Mouse (Mus musculus): Measurements from ENCODE around the gene Fmo6. TPM values are rescaled to one million over a fixed set of nuclear protein-coding genes. Genes with fewer than 3 reads are reported as not detected.

The Fmo6 gene
- polyA plus RNA-seq, 1 experiment from 2014 or later, result not detected

DNA sequence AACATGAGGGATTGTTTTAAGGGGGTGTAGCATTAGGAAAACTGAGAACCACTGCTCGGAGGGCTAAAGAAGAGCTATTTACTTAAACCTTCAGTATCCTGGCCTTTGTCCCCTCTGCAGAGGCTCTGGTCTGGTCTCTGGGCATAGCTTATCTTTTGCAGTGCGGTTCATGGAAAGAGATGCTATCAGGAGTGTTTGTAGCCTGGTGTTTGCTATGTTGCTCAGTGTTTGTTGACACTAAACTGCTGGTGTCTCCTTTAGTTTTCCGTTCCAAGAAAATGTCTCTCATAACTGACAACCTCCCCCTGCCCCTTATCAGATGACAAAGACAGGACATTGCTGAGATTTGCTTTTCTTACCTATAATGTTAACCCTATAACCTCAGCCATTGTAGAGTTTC is 62.2 kb downstream of the Fmo6 start:
- H3K9me3 ChIP-seq (ENCODE audit: control insufficient read depth, low read length), result no peaks in the 10 kb centered on the region
- H3K36me3 ChIP-seq (ENCODE audit: control insufficient read depth, insufficient read depth, low read length), result no peaks in the 10 kb centered on the region
- DNase-seq (ENCODE audit: low spot score) (no peak), ATAC-seq (replicated peaks; ENCODE audit: low FRiP score) (no peak)
- whole genome bisulfite sequencing, result 69% methylated on average over 3 of the region's 3 CpGs
- no peaks in the 10 kb centered on the region for H3K27me3 ChIP-seq (ENCODE audit: control insufficient read depth, insufficient read depth, low read length)
- no peak overlapping the region for H3K4me2 ChIP-seq (ENCODE audit: low read depth, low read length, severe bottlenecking)
- no peak overlapping the region for H3K4me3 ChIP-seq (ENCODE audit: low read depth, low read length)
- H3K4me1 ChIP-seq (replicated peaks; ENCODE audit: control insufficient read depth, insufficient read depth, low read length), result no peaks in the 10 kb centered on the region
- H3K9ac ChIP-seq (ENCODE audit: low read length), result no peak overlapping the region
- no peak overlapping the region for H3K27ac ChIP-seq (ENCODE audit: low read depth, low read length)

DNA sequence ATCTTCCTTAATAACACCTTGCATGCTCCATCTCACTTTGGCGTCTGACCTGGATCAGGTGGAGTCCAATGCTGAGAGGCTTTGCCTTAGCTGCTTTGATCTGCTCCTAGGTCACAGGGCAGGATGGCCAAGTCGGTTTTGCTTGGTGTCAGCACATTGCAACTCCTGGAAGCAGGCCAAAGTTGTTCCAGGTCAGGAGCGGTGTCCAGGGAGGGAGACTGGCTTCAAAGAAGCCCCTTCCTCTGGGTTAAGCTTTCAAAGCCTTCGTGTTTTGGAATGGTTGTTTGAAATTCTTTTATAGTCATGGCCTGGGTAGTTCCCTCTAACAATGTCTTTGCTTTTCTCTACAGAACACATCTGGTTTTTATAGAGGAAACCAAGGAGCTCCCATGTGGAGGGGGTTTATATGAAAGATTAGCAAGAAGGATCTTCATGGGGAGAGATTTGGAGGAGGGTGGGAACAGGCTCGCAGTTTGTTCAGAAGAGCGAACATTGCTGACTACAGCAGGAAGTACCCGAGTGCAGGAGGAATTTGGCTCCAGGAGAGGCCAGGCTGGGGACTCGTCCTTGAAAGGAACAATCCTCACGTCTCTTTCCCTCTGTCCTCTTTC is 65.5 kb downstream of the Fmo6 start:
- WGBS, result 62% methylated on average over 9 of the region's 9 CpGs
- no peak overlapping the region for H3K4me2 ChIP-seq (ENCODE audit: low read depth, low read length, severe bottlenecking)
- no peak overlapping the region for H3K4me3 ChIP-seq (ENCODE audit: low read depth, low read length)
- ATAC-seq (replicated peaks; ENCODE audit: low FRiP score), result no peak
- H3K27me3 ChIP-seq (ENCODE audit: control insufficient read depth, insufficient read depth, low read length), result no peaks in the 10 kb centered on the region
- no peak overlapping the region for H3K9ac ChIP-seq (ENCODE audit: low read length)
- peak; percentile 54 for DNase-seq (ENCODE audit: low spot score)
- no peaks in the 10 kb centered on the region for H3K9me3 ChIP-seq (ENCODE audit: control insufficient read depth, low read length)
- H3K36me3 ChIP-seq (ENCODE audit: control insufficient read depth, insufficient read depth, low read length), result no peaks in the 10 kb centered on the region
- H3K27ac ChIP-seq (ENCODE audit: low read depth, low read length), result no peak overlapping the region
- H3K4me1 ChIP-seq (replicated peaks; ENCODE audit: control insufficient read depth, insufficient read depth, low read length), result no peaks in the 10 kb centered on the region

DNA sequence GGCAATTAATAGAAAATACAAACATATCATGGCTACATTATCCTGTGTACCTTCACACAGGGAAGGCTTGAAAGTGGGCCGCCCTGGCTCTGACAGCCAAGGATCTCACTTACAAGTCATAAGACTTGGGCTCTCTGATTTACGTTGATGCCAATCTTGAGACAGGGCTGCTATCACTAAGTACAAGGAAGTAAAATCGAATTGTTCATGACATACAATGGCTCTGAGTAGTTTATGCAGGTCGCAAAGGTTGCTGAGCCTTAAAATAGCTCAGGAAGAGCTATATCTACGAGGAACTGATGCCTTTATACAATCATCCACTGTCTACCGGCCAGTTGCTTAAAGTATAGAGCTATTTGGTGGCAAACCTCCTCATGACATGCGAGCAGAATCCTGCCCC is 66.3 kb downstream of the Fmo6 start:
- H3K9me3 ChIP-seq (ENCODE audit: control insufficient read depth, low read length), result no peaks in the 10 kb centered on the region

DNA sequence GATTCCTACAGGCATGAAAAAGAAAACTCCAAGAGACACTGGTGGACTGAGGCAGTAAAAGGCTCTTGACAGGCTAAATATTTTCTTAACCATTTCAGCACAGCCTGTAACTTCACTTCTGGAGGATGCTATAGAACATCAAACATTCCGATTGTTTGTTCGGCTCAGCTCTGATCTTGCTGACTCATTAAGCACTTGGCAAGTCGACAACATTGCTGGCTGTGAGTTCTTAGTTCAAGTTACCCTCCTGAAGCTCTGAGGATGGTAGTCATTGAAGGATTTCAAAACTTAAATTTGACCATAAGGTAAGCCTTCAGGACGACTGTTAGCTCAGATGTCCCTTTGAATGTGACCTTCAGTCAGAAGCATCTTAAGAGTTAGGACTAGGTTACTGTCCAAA is 69.9 kb downstream of the Fmo6 start:
- DNase-seq (ENCODE audit: low spot score) (no peak), ATAC-seq (replicated peaks; ENCODE audit: low FRiP score) (no peak)
- no peak overlapping the region for H3K4me2 ChIP-seq (ENCODE audit: low read depth, low read length, severe bottlenecking)
- WGBS, result 79% methylated on average over 4 of the region's 4 CpGs
- no peaks in the 10 kb centered on the region for H3K4me1 ChIP-seq (replicated peaks; ENCODE audit: control insufficient read depth, insufficient read depth, low read length)
- no peak overlapping the region for H3K27ac ChIP-seq (ENCODE audit: low read depth, low read length)
- no peaks in the 10 kb centered on the region for H3K9me3 ChIP-seq (ENCODE audit: control insufficient read depth, low read length)
- no peak overlapping the region for H3K9ac ChIP-seq (ENCODE audit: low read length)
- H3K4me3 ChIP-seq (ENCODE audit: low read depth, low read length), result no peak overlapping the region
- no peaks in the 10 kb centered on the region for H3K36me3 ChIP-seq (ENCODE audit: control insufficient read depth, insufficient read depth, low read length)
- no peaks in the 10 kb centered on the region for H3K27me3 ChIP-seq (ENCODE audit: control insufficient read depth, insufficient read depth, low read length)

More for the DNA sequence above, 66.3 kb downstream of the Fmo6 start:
- H3K9ac ChIP-seq (ENCODE audit: low read length), result no peak overlapping the region
- H3K36me3 ChIP-seq (ENCODE audit: control insufficient read depth, insufficient read depth, low read length), result no peaks in the 10 kb centered on the region
- H3K27me3 ChIP-seq (ENCODE audit: control insufficient read depth, insufficient read depth, low read length), result no peaks in the 10 kb centered on the region
- 82% methylated on average over 7 of the region's 7 CpGs for WGBS
- no peak overlapping the region for H3K4me2 ChIP-seq (ENCODE audit: low read depth, low read length, severe bottlenecking)
- no peak overlapping the region for H3K4me3 ChIP-seq (ENCODE audit: low read depth, low read length)
- DNase-seq (ENCODE audit: low spot score) (no peak), ATAC-seq (replicated peaks; ENCODE audit: low FRiP score) (no peak)
- H3K4me1 ChIP-seq (replicated peaks; ENCODE audit: control insufficient read depth, insufficient read depth, low read length), result no peaks in the 10 kb centered on the region
- no peak overlapping the region for H3K27ac ChIP-seq (ENCODE audit: low read depth, low read length)

Other genes starting within 250 kb of the Fmo6 start
- gene Prrc2c, start 197.0 kb downstream of the Fmo6 start, polyA plus RNA-seq (2014; fragmentation: Nextera tagmentation; extraction: Ambion mirVana), result 159 and 160 TPM in 2 replicates
- 0.37 and 0.71 TPM in 2 replicates for gene Fmo4, start 123.5 kb downstream of the Fmo6 start, polyA plus RNA-seq (2014; fragmentation: Nextera tagmentation; extraction: Ambion mirVana)
- gene Fmo1, start 70.9 kb downstream of the Fmo6 start, polyA plus RNA-seq (2014; fragmentation: Nextera tagmentation; extraction: Ambion mirVana), result 15.3 and 19.9 TPM in 2 replicates
- gene Fmo2, start 38.8 kb downstream of the Fmo6 start, polyA plus RNA-seq (2014; fragmentation: Nextera tagmentation; extraction: Ambion mirVana), result 0.13 and 0.29 TPM in 2 replicates
- gene Fmo3, start 47.0 kb upstream of the Fmo6 start, polyA plus RNA-seq (2014; fragmentation: Nextera tagmentation; extraction: Ambion mirVana), result not detected in 2 replicates
- gene Mroh9, start 148.2 kb upstream of the Fmo6 start, polyA plus RNA-seq (2014; fragmentation: Nextera tagmentation; extraction: Ambion mirVana), result not detected in 2 replicates

Measured in forebrain, embryonic 11.5 days (tissue).